Mouse (Mus musculus) heart, postnatal 0 days (tissue): Measurements from ENCODE around the gene Asap2.

Source experiments
- CTCF ChIP-seq: IDR thresholded peaks from 2 replicates; pipeline ENCODE4 v1.5.1; 2016; ENCODE audit warnings: antibody characterized with exemption, control low read depth, low read depth
- EP300 ChIP-seq: IDR thresholded peaks from 2 replicates; pipeline ENCODE4 v1.6.1; 2016; ENCODE audit warnings: antibody characterized with exemption, low read depth

DNA sequence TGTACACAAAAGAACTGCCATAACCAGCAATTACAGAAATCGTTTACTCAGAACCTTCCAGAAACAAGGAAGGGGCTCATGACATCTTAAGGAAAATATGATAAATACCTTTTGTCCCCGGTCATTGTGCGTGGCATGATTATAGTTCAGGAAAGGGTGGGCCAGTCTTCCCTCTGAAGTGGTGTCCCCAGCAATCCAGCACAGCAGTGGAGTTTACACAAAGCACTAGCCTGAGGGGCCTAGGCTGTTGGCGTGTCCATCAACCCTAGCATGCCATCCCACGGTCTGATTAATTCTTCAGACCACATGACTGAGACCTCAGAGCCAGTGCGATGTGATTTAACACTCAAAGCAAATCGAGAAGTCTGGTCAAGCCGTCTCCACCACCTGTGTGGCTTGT, 235.1 kb downstream of the Asap2 start:
- TF ChIP-seq CTCF (no peak), EP300 (no peak)
